Mouse (Mus musculus) hindbrain, embryonic 13.5 days (tissue): Measurements from ENCODE around the gene Dusp22. TPM values are rescaled to one million over a fixed set of nuclear protein-coding genes. Genes with fewer than 3 reads are reported as not detected.

ENCODE experiments used
- ATAC-seq: fragments of 200-750 bp; cut with Nextera tagmentation; 2 replicates; pipeline ENCODE4 v1.8.0; 2017; ENCODE audit warnings: moderate TSS enrichment; ENCODE audit not compliant: low FRiP score
- H3K27ac ChIP-seq: fragments of 300-500 bp; sonication (generic); 2 replicates; pipeline ENCODE4 v1.5.1; 2015; ENCODE audit warnings: inconsistent platforms, mild to moderate bottlenecking, moderate library complexity
- H3K27me3 ChIP-seq: fragments of 300-500 bp; sonication (generic); 2 replicates; pipeline ENCODE4 v1.6.1; 2015; ENCODE audit warnings: mild to moderate bottlenecking, inconsistent platforms
- H3K36me3 ChIP-seq: fragments of 300-500 bp; sonication (generic); 2 replicates; pipeline ENCODE4 v1.6.1; 2015; ENCODE audit warnings: mild to moderate bottlenecking, inconsistent platforms
- H3K4me1 ChIP-seq: fragments of 300-500 bp; sonication (generic); replicated peaks from 2 replicates; pipeline ENCODE4 v1.6.1; 2015; ENCODE audit warnings: inconsistent platforms
- H3K4me2 ChIP-seq: fragments of 300-500 bp; sonication (generic); 2 replicates; pipeline ENCODE4 v1.6.1; 2015; ENCODE audit warnings: inconsistent platforms, mild to moderate bottlenecking, moderate library complexity
- H3K4me3 ChIP-seq: fragments of 300-500 bp; sonication (generic); 2 replicates; pipeline ENCODE4 v1.5.1; 2015; ENCODE audit warnings: mild to moderate bottlenecking, inconsistent platforms
- H3K9ac ChIP-seq: fragments of 300-500 bp; sonication (generic); 2 replicates; pipeline ENCODE4 v1.6.1; 2015; ENCODE audit warnings: mild to moderate bottlenecking, inconsistent platforms
- H3K9me3 ChIP-seq: fragments of 300-500 bp; sonication (generic); 2 replicates; pipeline ENCODE4 v1.6.1; 2016; ENCODE audit warnings: inconsistent platforms
- WGBS: fragments of 180-500 bp; shearing (Covaris S2); methylation state at CpG from one replicate; pipeline ENCODE4 v1.1.7; 2015; 5-methylcytosine and 5-hydroxymethylcytosine counted together
- polyA plus RNA-seq: library from polyadenylated mRNA; unstranded; fragments of >200 nt; fragmentation: Nextera tagmentation; extraction: Ambion mirVana; gene quantifications from 2 replicates; pipeline ENCODE4 v1.2.1, GENCODE M21; 2015

The Dusp22 gene
- polyA plus RNA-seq, 1 experiment from 2014 or later = 19.6 TPM

- Histone ChIP-seq H3K4me3 (no peak overlapping the region), H3K36me3 (peaks cover 6% of the 10 kb centered on the region), H3K9me3 (no peaks in the 10 kb centered on the region), H3K4me2 (no peak overlapping the region), H3K27ac (no peak overlapping the region), H3K9ac (no peak overlapping the region), H3K4me1 (no peaks in the 10 kb centered on the region), H3K27me3 (no peaks in the 10 kb centered on the region)
- WGBS = 91% methylated on average over 3 of the region's 3 CpGs
- no peak for ATAC-seq
These were observed 22.5 kb downstream of the Dusp22 start for GRCm38 (mm10) chr13:30682328-30682727.

- Histone ChIP-seq H3K27ac (no peak overlapping the region), H3K4me2 (no peak overlapping the region), H3K27me3 (no peaks in the 10 kb centered on the region), H3K36me3 (peaks cover 3% of the 10 kb centered on the region), H3K9me3 (no peaks in the 10 kb centered on the region), H3K4me1 (no peaks in the 10 kb centered on the region), H3K9ac (no peak overlapping the region), H3K4me3 (no peak overlapping the region)
- WGBS = 63% methylated on average over 6 of the region's 6 CpGs
- ATAC-seq = no peak
These were observed 24.9 kb downstream of the Dusp22 start for GRCm38 (mm10) chr13:30684614-30685122.

- Histone ChIP-seq H3K27me3 (no peaks in the 10 kb centered on the region), H3K4me2 (no peak overlapping the region), H3K4me3 (no peak overlapping the region), H3K9ac (no peak overlapping the region), H3K9me3 (no peaks in the 10 kb centered on the region), H3K27ac (no peak overlapping the region), H3K36me3 (no peaks in the 10 kb centered on the region; the same call in 1 of the 2 replicates), H3K4me1 (no peaks in the 10 kb centered on the region)
- 79% methylated on average over 2 of the region's 2 CpGs for WGBS
- no peak for ATAC-seq
These were observed 26.2 kb downstream of the Dusp22 start for GRCm38 (mm10) chr13:30685957-30686356.

GRCm38 (mm10) chr13:30688035-30688616 is 28.3 kb downstream of the Dusp22 start:
- 93% methylated on average over 12 of the region's 12 CpGs for WGBS

GRCm38 (mm10) chr13:30689475-30689874 is 29.7 kb downstream of the Dusp22 start:
- WGBS = 97% methylated on average over 5 of the region's 5 CpGs
- no peak overlapping the region for H3K27ac ChIP-seq
- ATAC-seq = no peak
- no peak overlapping the region for H3K4me3 ChIP-seq
- H3K36me3 ChIP-seq = no peaks in the 10 kb centered on the region; the same call in 1 of the 2 replicates
- H3K9me3 ChIP-seq = no peaks in the 10 kb centered on the region
- no peaks in the 10 kb centered on the region for H3K4me1 ChIP-seq
- H3K4me2 ChIP-seq = no peak overlapping the region
- no peak overlapping the region for H3K9ac ChIP-seq
- H3K27me3 ChIP-seq = no peaks in the 10 kb centered on the region

More at GRCm38 (mm10) chr13:30688035-30688616, 28.3 kb downstream of the Dusp22 start:
- Histone ChIP-seq H3K27ac (no peak overlapping the region), H3K4me2 (no peak overlapping the region), H3K27me3 (no peaks in the 10 kb centered on the region), H3K9me3 (no peaks in the 10 kb centered on the region), H3K4me3 (no peak overlapping the region), H3K4me1 (no peaks in the 10 kb centered on the region), H3K9ac (no peak overlapping the region), H3K36me3 (no peaks in the 10 kb centered on the region; the same call in 1 of the 2 replicates)
- ATAC-seq = no peak

GRCm38 (mm10) chr13:30691441-30692292 is 31.9 kb downstream of the Dusp22 start:
- Histone ChIP-seq H3K4me2 (no peak overlapping the region), H3K9ac (no peak overlapping the region), H3K9me3 (no peaks in the 10 kb centered on the region), H3K36me3 (0 out of 2 replicates have a peak, but pooled peaks cover 4% of the 10 kb centered on the region), H3K27ac (no peak overlapping the region), H3K4me3 (no peak overlapping the region), H3K4me1 (no peaks in the 10 kb centered on the region), H3K27me3 (no peaks in the 10 kb centered on the region)
- no peak for ATAC-seq
- 87% methylated on average over 9 of the region's 9 CpGs for WGBS

- Histone ChIP-seq H3K36me3 (peaks cover 16% of the 10 kb centered on the region; the same call in 1 of the 2 replicates), H3K27ac (no peak overlapping the region), H3K4me3 (no peak overlapping the region), H3K9ac (no peak overlapping the region), H3K9me3 (no peaks in the 10 kb centered on the region), H3K4me1 (no peaks in the 10 kb centered on the region), H3K27me3 (no peaks in the 10 kb centered on the region), H3K4me2 (no peak overlapping the region)
- WGBS = 89% methylated on average over 7 of the region's 7 CpGs
- no peak for ATAC-seq
These were observed 33.0 kb downstream of the Dusp22 start for GRCm38 (mm10) chr13:30692644-30693385.

GRCm38 (mm10) chr13:30695232-30695631 is 35.4 kb downstream of the Dusp22 start:
- no peak for ATAC-seq
- H3K27ac ChIP-seq = no peak overlapping the region
- no peak overlapping the region for H3K4me3 ChIP-seq
- H3K9me3 ChIP-seq = no peaks in the 10 kb centered on the region
- no peaks in the 10 kb centered on the region for H3K27me3 ChIP-seq
- no peak overlapping the region for H3K4me2 ChIP-seq
- peaks cover 20% of the 10 kb centered on the region; the same call in 1 of the 2 replicates for H3K36me3 ChIP-seq
- no peak overlapping the region for H3K9ac ChIP-seq
- whole genome bisulfite sequencing = 51% methylated on average over 1 of the region's 1 CpGs
- H3K4me1 ChIP-seq = no peaks in the 10 kb centered on the region

GRCm38 (mm10) chr13:30695890-30696289 is 36.1 kb downstream of the Dusp22 start:
- no peaks in the 10 kb centered on the region for H3K27me3 ChIP-seq
- ATAC-seq = no peak
- no peak overlapping the region for H3K4me2 ChIP-seq
- H3K4me1 ChIP-seq = no peaks in the 10 kb centered on the region
- no peak overlapping the region for H3K9ac ChIP-seq
- H3K27ac ChIP-seq = no peak overlapping the region
- H3K9me3 ChIP-seq = no peaks in the 10 kb centered on the region
- WGBS = 88% methylated on average over 2 of the region's 2 CpGs
- H3K4me3 ChIP-seq = no peak overlapping the region
- peaks cover 20% of the 10 kb centered on the region; the same call in 1 of the 2 replicates for H3K36me3 ChIP-seq

- Histone ChIP-seq H3K4me1 (no peaks in the 10 kb centered on the region), H3K36me3 (peaks cover 20% of the 10 kb centered on the region; the same call in 1 of the 2 replicates), H3K9ac (no peak overlapping the region), H3K4me3 (no peak overlapping the region), H3K27me3 (no peaks in the 10 kb centered on the region), H3K27ac (no peak overlapping the region), H3K4me2 (no peak overlapping the region), H3K9me3 (no peaks in the 10 kb centered on the region)
- no peak for ATAC-seq
- WGBS = 88% methylated on average over 5 of the region's 5 CpGs
These were observed 38.1 kb downstream of the Dusp22 start for GRCm38 (mm10) chr13:30697880-30698279.

- Histone ChIP-seq H3K27ac (no peak overlapping the region), H3K36me3 (peaks cover 22% of the 10 kb centered on the region), H3K9me3 (no peaks in the 10 kb centered on the region), H3K27me3 (no peaks in the 10 kb centered on the region), H3K4me2 (no peak overlapping the region), H3K4me3 (no peak overlapping the region), H3K9ac (no peak overlapping the region), H3K4me1 (no peaks in the 10 kb centered on the region)
- WGBS = 96% methylated on average over 5 of the region's 5 CpGs
- ATAC-seq = no peak
These were observed 42.9 kb downstream of the Dusp22 start for GRCm38 (mm10) chr13:30702695-30703094.
